Mouse (Mus musculus) CH12.LX (cell line): ENCODE results near the gene Pate2. TPM values are rescaled to one million over a fixed set of nuclear protein-coding genes. Genes with fewer than 3 reads are reported as not detected.

Source experiments
- DNase-seq: peaks from one replicate; pipeline ENCODE4 v3.0.0-alpha.2; 2013; ENCODE audit errors: extremely low read depth
- H3K27ac ChIP-seq: 2 replicates; pipeline ENCODE4 v1.5.1; 2012; ENCODE audit warnings: low read depth, mild to moderate bottlenecking, control low read depth, moderate library complexity; ENCODE audit not compliant: insufficient read depth
- H3K27me3 ChIP-seq: replicated peaks from 2 replicates; pipeline ENCODE3; 2012; ENCODE audit warnings: inconsistent platforms
- H3K36me3 ChIP-seq, 2 experiments: replicated peaks in 1 of 2; 2 replicates each; pipeline versions ENCODE3 to v1.6.1; 2012; ENCODE audit warnings: inconsistent platforms in 1 of 2, low read length in 1 of 2, mild to moderate bottlenecking in 1 of 2, mixed read lengths in 1 of 2, moderate library complexity in 1 of 2; ENCODE audit not compliant: control insufficient read depth in 1 of 2, insufficient read depth in 1 of 2
- H3K4me1 ChIP-seq, 2 experiments: 2 replicates each; pipeline ENCODE4 v1.6.1; 2012; ENCODE audit warnings: inconsistent platforms in 1 of 2, moderate library complexity in 1 of 2; ENCODE audit not compliant: insufficient read depth in 2 of 2, control insufficient read depth in 1 of 2
- H3K4me2 ChIP-seq: 2 replicates; pipeline ENCODE4 v1.6.1; 2012; ENCODE audit warnings: low read depth, mild to moderate bottlenecking, control low read depth; ENCODE audit not compliant: poor library complexity, insufficient read depth, severe bottlenecking
- H3K4me3 ChIP-seq, 3 experiments: fragments of 150-350 bp in 1 of 3; sonication (generic) in 1 of 3; replicated peaks in 1 of 3; 2 replicates each; pipeline versions ENCODE3 to v1.5.1; 2011 to 2012; ENCODE audit warnings: low read depth in 2 of 3, low read length in 2 of 3, mild to moderate bottlenecking in 2 of 3, moderate library complexity in 2 of 3, control low read depth in 1 of 3, improper control_type of control experiment in 1 of 3, inconsistent platforms in 1 of 3, mixed read lengths in 1 of 3; ENCODE audit not compliant: poor library complexity in 1 of 3
- H3K79me2 ChIP-seq: replicated peaks from 2 replicates; pipeline ENCODE4 v1.6.1; 2012; ENCODE audit warnings: mild to moderate bottlenecking, moderate library complexity; ENCODE audit not compliant: control insufficient read depth, poor library complexity, insufficient read depth, severe bottlenecking; ENCODE audit errors: extremely low read depth
- H3K9ac ChIP-seq: 2 replicates; pipeline ENCODE4 v1.6.1; 2012; ENCODE audit warnings: low read depth, mild to moderate bottlenecking, control low read depth, moderate library complexity; ENCODE audit not compliant: insufficient read depth
- H3K9me3 ChIP-seq: replicated peaks from 2 replicates; pipeline ENCODE3; 2012; ENCODE audit warnings: low read length, inconsistent platforms, mixed read lengths
- CTCF ChIP-seq, 2 experiments: IDR thresholded peaks in 1 of 2; conservative IDR thresholded peaks in 1 of 2; 2 replicates each; pipeline ENCODE4 v1.5.1; 2011 to 2012; ENCODE audit warnings: low read depth in 2 of 2, low read length in 2 of 2, improper control_type of control experiment in 1 of 2, inconsistent platforms in 1 of 2, mild to moderate bottlenecking in 1 of 2, moderate library complexity in 1 of 2
- HCFC1 ChIP-seq: IDR thresholded peaks from 2 replicates; pipeline ENCODE4 v1.6.1; 2012; ENCODE audit warnings: low read depth, mild to moderate bottlenecking, inconsistent platforms, low read length, improper control_type of control experiment
- RAD21 ChIP-seq: IDR thresholded peaks from 2 replicates; pipeline ENCODE4 v1.6.1; 2011; ENCODE audit warnings: low read depth, mild to moderate bottlenecking, low read length, improper control_type of control experiment, moderate library complexity
- SMC3 ChIP-seq: IDR thresholded peaks from 2 replicates; pipeline ENCODE4 v1.6.1; 2011; ENCODE audit warnings: low read depth, low read length, improper control_type of control experiment
- dilution Hi-C: fragments of 300-500 bp; cut with MboI; formaldehyde crosslinking; loops from 2 replicates; pipeline ENCODE4 v1.14.3; 2020; ENCODE audit warnings: low sequenced_read_pairs; ENCODE audit not compliant: extremely low pct_unique_long_range_greater_than_20kb, extremely low pct_ligation_motif_present
- in situ Hi-C: fragments of 300-500 bp; cut with MboI; formaldehyde crosslinking; loops from 3 replicates; pipeline ENCODE4 v1.14.3; 2019; ENCODE audit warnings: low sequenced_read_pairs, low pct_ligation_motif_present, low pct_unique_long_range_greater_than_20kb, mixed read lengths
- polyA plus RNA-seq: library from polyadenylated mRNA; unstranded; fragments of >175 nt; gene quantifications from 2 replicates; pipeline ENCODE4 v1.2.1, GENCODE M21; 2012; ENCODE audit warnings: low read depth; ENCODE audit not compliant: insufficient read length
- total RNA-seq, 2 experiments: library from RNA; depleted of rRNA; stranded (reverse); fragments of 300-350 nt in 1 of 2; fragments of >200 nt in 1 of 2; gene quantifications; 2 replicates each; pipeline ENCODE4 v1.2.3; 2012 to 2014

Gene Pate2
- total and polyA plus RNA-seq, 3 experiments, result 0.24 to 1.0 (median 0.41) TPM

- H3K79me2 ChIP-seq, result no peaks in the 10 kb centered on the region
- no peak overlapping the region for H3K9ac ChIP-seq
- peaks cover 10% of the 10 kb centered on the region for H3K27me3 ChIP-seq
- no peaks in the 10 kb centered on the region for H3K9me3 ChIP-seq
- in situ Hi-C loops (no loop called here), dilution Hi-C loops (no loop called here)
- H3K4me1 ChIP-seq, result no peaks in the 10 kb centered on the region
- H3K4me3 ChIP-seq, result no peak overlapping the region
- no peak overlapping the region for H3K27ac ChIP-seq
- no peaks in the 10 kb centered on the region for H3K36me3 ChIP-seq
- peak; percentile 13 for DNase-seq
- TF ChIP-seq RAD21 (peak; percentile 61), CTCF (conservative IDR thresholded peaks at IDR 0.05 in 1 of 2, IDR thresholded peaks at IDR 0.05 in 1 of 2; ENCODE audit: low read depth in 2 of 2, low read length in 2 of 2) (peak in 1 of 2 experiments; percentile 68; a peak in 2 of 4 replicates), SMC3 (peak; percentile 66), HCFC1 (no peak)
- H3K4me2 ChIP-seq, result no peak overlapping the region
Observed at GRCm38 (mm10) chr9:35707265-35707664, 137.2 kb downstream of the Pate2 start.

Other genes with a start within 250 kb of the Pate2 start
- 1.9 and 2.3 TPM in 2 replicates for gene Cdon, start 149.2 kb upstream of the Pate2 start, total RNA-seq (2012; rRNA removed)
- gene Cdon, start 149.2 kb upstream of the Pate2 start, total RNA-seq (2014; rRNA removed), result 1.8 TPM in 2 replicates
- gene Cdon, start 149.2 kb upstream of the Pate2 start, polyA plus RNA-seq, result 2.7 and 2.9 TPM in 2 replicates
- gene Gm1113, start 52.0 kb upstream of the Pate2 start, total RNA-seq (2012; rRNA removed), result not detected in 2 replicates
- gene Gm1113, start 52.0 kb upstream of the Pate2 start, total RNA-seq (2014; rRNA removed), result not detected in 2 replicates
- gene Gm1113, start 52.0 kb upstream of the Pate2 start, polyA plus RNA-seq, result not detected in 2 replicates
- 0.50 and 0.85 TPM in 2 replicates for gene Ddx25, start 11.8 kb upstream of the Pate2 start, total RNA-seq (2012; rRNA removed)
- 0.44 and 0.68 TPM in 2 replicates for gene Ddx25, start 11.8 kb upstream of the Pate2 start, total RNA-seq (2014; rRNA removed)
- 0.33 and 0.46 TPM in 2 replicates for gene Ddx25, start 11.8 kb upstream of the Pate2 start, polyA plus RNA-seq
- gene Pus3, start 11.7 kb upstream of the Pate2 start, total RNA-seq (2012; rRNA removed), result 18.0 and 22.5 TPM in 2 replicates
- gene Pus3, start 11.7 kb upstream of the Pate2 start, total RNA-seq (2014; rRNA removed), result 40.8 and 45.2 TPM in 2 replicates
- gene Pus3, start 11.7 kb upstream of the Pate2 start, polyA plus RNA-seq, result 21.8 and 22.1 TPM in 2 replicates
- 15.4 and 16.0 TPM in 2 replicates for gene Hyls1, start 114 bp downstream of the Pate2 start, total RNA-seq (2012; rRNA removed)
- 18.9 and 21.5 TPM in 2 replicates for gene Hyls1, start 114 bp downstream of the Pate2 start, total RNA-seq (2014; rRNA removed)
- gene Hyls1, start 114 bp downstream of the Pate2 start, polyA plus RNA-seq, result 18.3 and 20.2 TPM in 2 replicates
- not detected in 2 replicates for gene Pate4, start 41.7 kb downstream of the Pate2 start, total RNA-seq (2012; rRNA removed)
- not detected in 2 replicates for gene Pate4, start 41.7 kb downstream of the Pate2 start, total RNA-seq (2014; rRNA removed)
- gene Pate4, start 41.7 kb downstream of the Pate2 start, polyA plus RNA-seq, result not detected in 2 replicates
- not detected in 2 replicates for gene Pate3, start 77.9 kb downstream of the Pate2 start, total RNA-seq (2012; rRNA removed)
- gene Pate3, start 77.9 kb downstream of the Pate2 start, total RNA-seq (2014; rRNA removed), result not detected in 2 replicates
- gene Pate3, start 77.9 kb downstream of the Pate2 start, polyA plus RNA-seq, result not detected in 2 replicates
- not detected in 2 replicates for gene Pate1, start 117.1 kb downstream of the Pate2 start, total RNA-seq (2012; rRNA removed)
- not detected in 2 replicates for gene Pate1, start 117.1 kb downstream of the Pate2 start, total RNA-seq (2014; rRNA removed)
- not detected in 2 replicates for gene Pate1, start 117.1 kb downstream of the Pate2 start, polyA plus RNA-seq
- not detected in 2 replicates for gene Gm17677, start 170.8 kb downstream of the Pate2 start, total RNA-seq (2012; rRNA removed)
- not detected in 2 replicates for gene Gm17677, start 170.8 kb downstream of the Pate2 start, total RNA-seq (2014; rRNA removed)
- not detected in 2 replicates for gene Gm17677, start 170.8 kb downstream of the Pate2 start, polyA plus RNA-seq
- gene Gm17727, start 207.8 kb downstream of the Pate2 start, total RNA-seq (2012; rRNA removed), result not detected in 2 replicates
- gene Gm17727, start 207.8 kb downstream of the Pate2 start, total RNA-seq (2014; rRNA removed), result not detected in 2 replicates
- not detected in 2 replicates for gene Gm17727, start 207.8 kb downstream of the Pate2 start, polyA plus RNA-seq
- not detected in 2 replicates for gene Gm27235, start 219.8 kb downstream of the Pate2 start, total RNA-seq (2012; rRNA removed)
- gene Gm27235, start 219.8 kb downstream of the Pate2 start, total RNA-seq (2014; rRNA removed), result not detected in 2 replicates
- not detected in 2 replicates for gene Gm27235, start 219.8 kb downstream of the Pate2 start, polyA plus RNA-seq
- not detected in 2 replicates for gene D730048I06Rik, start 219.8 kb downstream of the Pate2 start, total RNA-seq (2012; rRNA removed)
- not detected in 2 replicates for gene D730048I06Rik, start 219.8 kb downstream of the Pate2 start, total RNA-seq (2014; rRNA removed)
- not detected in 2 replicates for gene D730048I06Rik, start 219.8 kb downstream of the Pate2 start, polyA plus RNA-seq